Mouse (Mus musculus): ENCODE results near the gene Xpa.

Gene Xpa

DNA sequence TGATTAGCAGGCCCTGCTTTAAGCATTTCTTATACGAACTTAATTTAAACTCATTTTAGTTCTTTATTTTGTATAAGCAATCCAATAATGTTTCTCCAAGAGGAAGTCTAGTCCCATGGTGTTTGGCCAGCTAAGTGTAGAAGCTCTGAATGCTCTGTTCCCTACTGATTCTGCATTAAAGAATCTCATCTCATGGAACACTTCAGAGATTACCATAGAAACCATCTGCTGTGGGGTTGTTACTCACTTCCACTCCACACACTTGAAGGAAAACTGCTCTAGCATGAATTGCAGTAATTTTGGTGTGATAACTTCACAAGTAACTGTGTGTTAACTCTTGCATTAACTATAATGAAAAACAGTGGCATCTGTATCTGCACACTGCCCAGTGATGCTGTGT is 49.2 kb downstream of the Xpa start:
- in situ Hi-C loops (cut with MboI, MseI): loop anchor here (5.0 kb wide), 1 partner anchor 35 kb away; no protein-coding TSS in a partner anchor

DNA sequence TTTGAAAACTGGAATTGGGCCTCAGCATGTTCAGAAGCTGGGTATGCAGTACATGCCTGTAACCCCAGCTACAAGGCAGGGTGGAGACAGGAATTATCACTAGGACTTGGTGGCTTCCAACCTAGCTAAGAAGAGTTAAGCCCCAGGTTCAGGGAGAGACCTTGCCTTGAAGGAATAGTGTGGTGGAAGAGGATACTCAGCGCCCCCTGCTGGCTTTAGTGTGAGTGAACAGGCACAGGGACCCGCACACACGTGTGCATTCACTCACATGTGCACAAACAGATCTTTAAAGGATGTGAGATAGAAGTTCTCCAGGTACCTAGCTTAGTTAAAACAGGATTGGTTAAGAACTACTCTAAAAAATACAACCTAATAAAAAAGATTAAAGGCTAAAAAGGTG is 51.8 kb downstream of the Xpa start:
- in situ Hi-C loops (cut with MboI, MseI): no loop called here

DNA sequence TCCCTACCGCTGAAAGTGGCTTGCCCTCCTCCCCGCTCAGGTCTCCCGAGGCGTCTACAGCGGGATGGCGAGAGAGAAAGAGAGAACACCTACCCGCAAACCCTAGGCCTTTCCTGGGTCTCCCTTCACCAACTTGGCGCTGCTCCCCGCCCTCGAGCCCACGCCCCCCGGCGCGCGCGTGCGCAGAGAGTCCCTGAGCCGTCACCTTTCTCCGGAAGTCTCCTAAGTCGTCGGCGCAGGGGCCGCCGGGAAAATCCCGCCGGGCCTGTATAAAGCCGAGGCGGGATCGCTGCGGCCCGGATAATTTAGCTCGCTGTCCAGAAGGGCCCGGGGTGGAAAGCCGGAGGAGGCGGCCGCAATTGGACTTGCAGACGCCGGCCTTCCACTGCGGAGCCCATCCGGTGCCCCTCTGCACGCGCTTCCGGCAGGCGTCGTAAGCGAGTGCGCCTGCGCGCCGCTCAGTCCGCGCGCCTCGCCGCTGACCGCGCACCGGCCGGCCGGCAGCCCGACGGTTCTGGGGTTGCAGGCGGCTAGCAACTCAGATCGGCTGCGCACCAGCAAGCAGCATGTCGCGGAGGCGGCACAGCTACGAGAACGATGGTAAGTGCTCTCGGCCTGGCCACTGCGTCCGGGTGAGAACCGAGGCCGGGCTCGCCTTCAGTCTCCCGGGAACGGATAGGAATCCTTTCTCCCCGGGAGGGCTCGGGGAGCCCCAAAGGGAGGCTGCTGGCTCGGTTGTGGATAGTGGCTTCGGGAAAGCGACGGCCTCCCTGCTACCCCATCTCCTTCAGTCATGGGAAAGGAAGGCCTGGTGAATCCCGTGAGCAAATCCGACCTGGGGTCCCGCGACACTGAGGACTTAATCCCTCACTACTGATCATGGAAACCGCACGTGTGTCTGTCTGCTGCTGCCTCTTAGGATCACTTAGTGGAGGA is 57.6 kb downstream of the Xpa start, which contains the start of the genes Ncbp1 and Tstd2:
Gene Ncbp1 (plus strand): TSS at position 327 of the 936 bp plus-strand sequence.
Gene Tstd2 (minus strand): TSS at position 408 of the 936 bp plus-strand sequence.
- in situ Hi-C loops (cut with MboI, MseI): no loop called here

DNA sequence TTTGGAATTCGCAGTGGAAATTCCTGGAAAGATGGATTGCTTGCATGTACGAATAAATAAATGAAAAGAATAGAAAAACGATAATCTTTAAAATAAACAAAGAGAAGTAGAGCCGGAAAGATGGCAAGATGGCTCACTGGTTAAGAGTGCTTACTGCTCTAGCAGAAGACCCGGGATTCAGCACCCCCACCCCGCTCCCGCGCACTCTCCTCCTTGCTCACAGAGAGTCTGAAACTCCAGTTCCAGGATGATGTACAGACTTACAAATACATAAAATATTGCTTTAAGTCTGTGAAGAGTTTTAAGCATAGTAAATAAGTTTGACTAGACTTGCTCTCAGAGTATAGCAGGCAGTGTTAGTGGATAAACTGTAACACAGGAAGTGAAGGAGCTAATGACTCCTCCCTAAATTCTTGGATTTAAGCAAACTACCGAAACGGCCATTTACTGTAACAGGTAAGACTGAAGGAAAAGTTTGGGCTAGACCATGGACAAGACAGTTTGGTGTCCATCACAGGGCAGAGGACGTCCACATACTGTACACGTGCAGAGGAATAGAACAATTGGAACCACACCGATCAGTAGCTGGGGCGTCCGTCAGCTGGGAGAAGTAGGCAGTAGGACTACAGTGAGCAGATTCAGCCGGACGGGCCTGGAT is 58.4 kb downstream of the Xpa start:
- in situ Hi-C loops (cut with MboI, MseI): no loop called here

DNA sequence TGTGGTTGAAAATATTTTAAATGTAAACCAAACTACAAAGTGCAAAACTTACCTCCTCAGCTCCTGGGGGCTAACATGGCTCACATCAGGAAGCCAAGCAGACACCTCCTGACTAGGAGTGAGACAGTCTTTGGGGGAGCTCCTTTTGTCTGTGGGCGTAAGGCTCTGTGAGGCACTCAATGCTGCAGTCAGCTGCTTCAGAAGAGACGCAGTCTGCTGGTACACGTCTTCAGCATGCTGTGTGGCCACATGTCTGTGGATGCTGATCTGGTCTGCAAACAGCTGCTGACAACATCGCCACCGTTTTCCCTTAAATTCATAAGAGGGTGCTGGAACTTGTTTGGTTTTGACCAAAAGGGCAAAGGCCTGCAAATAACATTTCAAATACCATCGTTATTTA is 64.3 kb downstream of the Xpa start:
- in situ Hi-C loops (cut with MboI, MseI): no loop called here

DNA sequence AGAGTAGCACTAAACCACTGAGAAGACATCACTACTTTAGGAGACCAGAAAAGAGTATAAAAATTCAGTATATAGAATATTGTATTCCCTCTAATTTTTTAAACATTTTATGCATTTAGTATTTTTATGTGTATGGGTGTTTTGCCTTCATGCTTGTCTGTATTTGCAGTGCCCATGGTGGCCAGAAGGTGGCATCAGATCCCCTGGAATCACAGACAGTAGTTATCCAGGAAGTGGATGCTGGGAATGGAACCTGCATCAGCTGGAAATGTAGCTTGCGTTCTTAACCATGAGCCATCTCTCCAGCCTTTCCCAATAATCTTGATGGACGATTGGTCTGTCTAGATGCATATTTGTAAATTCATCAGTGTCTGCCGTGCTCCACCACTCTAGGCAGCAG is 65.9 kb downstream of the Xpa start:
- in situ Hi-C loops (cut with MboI, MseI): no loop called here

DNA sequence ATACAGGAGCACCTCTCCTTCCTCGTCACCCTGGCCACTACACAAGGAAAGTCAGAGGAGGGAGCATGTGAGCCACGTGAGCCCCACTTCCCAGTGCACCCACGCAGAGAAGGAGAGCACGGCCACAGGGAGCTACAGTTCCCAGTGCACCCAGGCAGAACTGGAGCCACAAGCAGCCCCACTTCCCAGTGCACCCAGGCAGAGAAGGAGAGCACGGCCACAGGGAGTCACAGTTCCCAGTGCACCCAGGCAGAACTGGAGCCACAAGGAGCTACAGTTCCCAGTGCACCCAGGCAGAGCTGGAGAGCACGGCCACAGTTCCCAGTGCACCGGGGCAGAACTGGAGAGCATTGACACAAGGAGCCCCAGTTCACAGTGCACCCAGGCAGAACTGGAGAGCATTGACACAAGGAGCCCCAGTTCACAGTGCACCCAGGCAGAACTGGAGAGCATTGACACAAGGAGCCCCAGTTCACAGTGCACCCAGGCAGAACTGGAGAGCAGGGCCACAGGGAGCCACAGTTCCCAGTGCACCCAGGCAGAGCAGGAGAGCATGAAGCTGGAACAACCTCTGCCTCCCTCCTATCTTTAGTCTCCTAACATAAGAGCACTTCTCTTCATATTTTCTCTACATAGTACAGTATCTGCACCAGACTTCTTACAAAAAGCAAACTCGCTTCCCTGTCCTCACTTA is 66.7 kb downstream of the Xpa start:
- in situ Hi-C loops (cut with MboI, MseI): loop anchor here (5.0 kb wide), 1 partner anchor 182 kb away; no protein-coding TSS in a partner anchor

DNA sequence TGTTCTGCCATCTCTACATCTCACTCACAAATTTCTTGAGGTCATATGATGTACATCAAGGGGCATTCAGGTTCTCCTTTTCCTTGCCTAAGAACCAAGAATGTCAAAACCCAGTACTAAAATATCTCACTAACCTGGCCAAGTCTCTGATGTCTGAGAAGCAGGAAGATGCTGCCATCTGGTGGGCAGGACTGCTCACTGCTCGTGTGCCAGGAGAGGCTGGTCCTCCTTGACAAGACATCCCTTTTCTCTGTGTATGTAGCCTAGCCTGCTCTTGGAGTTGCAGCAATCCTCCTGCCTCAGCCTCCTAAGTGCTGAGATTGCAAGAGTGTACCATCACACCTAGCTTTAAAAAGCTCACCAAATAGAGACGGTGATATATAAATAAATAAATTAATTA is 69.6 kb downstream of the Xpa start:
- in situ Hi-C loops (cut with MboI, MseI): loop anchor here (5.0 kb wide), 1 partner anchor 179 kb away; no protein-coding TSS in a partner anchor

DNA sequence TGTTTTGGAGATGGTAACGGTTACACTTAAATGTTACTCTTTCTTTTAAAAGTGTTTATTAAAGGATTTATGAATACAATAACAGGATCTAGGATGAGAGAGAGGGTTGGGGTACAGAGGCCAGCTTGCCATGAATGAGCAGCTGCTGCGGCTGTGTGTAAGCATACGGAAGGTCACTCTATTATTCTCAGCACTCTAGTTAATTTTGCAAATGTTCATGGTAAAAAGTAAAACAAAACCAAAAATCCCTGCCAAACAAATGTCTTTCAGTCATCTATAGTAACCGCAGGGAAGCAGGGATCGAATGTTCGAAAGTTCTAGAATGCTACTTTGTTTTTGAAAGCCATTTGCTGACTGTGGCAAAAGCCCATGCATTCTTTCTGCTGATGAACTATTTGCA is 72.8 kb downstream of the Xpa start:
- in situ Hi-C loops (cut with MboI, MseI): no loop called here

DNA sequence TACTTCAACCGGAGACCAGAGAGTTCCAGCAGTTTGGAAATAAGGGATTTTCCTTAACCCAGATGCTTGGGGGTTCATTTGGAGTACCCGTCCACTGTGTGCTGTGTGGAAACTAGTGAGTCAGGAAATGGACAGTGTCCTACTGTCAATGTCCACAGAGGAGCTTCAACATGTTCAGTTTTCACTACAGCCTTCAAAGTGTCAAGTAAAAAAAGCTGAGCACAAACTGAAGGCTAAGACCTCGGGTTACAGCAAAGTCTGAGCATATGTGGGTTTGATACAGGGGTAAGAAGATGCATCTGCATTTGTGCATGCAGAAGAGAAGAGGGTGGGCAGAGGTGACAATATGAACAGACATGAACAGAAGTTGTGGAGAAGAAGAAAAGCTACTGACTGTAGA is 75.3 kb downstream of the Xpa start:
- in situ Hi-C loops (cut with MboI, MseI): no loop called here

DNA sequence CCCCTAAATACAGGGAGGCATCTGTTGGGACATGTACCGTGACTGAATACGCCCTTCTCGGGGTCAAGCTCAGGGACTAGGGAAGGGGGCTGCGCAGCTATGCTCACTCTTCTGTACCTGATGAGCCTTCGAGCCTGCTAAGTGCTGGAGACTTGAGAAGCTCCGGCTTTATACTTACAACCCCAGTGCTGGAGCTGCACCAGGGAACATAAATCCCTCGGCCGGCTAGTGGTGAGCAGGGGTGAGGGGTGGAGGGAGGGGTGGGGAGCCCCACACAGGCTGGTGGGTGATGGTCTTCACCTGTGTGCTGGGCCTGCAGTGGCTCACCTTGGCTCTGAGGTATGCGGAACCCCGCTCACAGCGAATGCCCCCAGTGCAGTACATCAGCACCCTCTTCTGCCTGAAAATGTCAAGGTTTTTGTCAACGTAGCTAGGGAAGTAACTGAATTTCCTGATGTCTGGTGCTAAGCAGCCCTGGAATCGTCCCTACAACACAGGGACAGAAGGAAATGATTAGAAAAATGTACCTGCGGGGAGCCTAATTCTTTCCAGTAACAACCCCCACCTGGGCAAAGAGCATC is 76.5 kb downstream of the Xpa start:
- in situ Hi-C loops (cut with MboI, MseI): no loop called here

DNA sequence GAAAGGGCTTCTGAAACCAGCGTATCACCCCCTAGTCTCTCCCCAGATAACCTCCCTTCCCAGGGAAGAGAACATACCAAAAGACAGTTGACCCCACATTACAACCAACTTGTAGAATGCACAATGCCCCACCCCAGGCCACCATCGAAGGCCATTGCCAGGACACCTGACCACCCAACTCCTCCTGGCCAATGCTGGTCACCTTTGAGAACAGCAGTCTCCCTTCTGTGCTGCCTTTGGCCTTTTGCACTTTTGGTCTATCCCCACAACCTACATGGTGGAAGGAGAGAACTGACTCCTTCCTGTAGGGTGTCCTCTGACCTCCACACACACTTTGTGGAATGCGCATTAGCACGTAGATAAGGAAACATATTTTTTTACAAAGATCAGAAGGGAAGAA is 78.6 kb downstream of the Xpa start:
- in situ Hi-C loops (cut with MboI, MseI): no loop called here

DNA sequence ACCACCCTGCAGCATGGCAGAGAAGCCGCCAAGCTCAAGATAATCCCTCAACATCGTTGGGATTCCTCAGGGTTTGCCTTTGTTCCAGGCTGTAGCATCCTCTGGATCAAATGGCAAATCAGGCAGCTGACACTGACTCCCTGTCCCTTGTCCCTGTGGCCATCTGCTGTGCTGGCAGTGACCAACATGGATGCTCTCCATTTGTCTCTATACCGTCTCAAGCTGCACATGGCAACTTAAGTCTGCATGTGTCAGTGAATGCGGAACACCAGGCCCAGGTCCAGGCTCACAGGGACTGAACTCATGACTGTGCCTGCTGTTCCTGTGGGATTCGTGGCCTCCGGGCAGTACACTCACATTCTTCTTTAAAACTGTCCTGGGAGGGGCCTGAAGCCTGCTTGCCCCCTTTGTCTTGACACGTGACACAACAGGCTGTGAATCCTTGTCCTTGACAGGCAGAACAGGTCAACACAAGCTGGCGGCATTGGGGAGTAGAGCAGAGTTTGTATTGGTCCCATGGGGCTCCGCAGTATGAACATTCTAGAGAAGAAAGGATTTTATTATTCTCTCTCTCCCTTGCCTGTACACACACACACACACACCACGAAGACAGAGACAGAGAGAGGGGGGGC is 79.5 kb downstream of the Xpa start:
- in situ Hi-C loops (cut with MboI, MseI): no loop called here

DNA sequence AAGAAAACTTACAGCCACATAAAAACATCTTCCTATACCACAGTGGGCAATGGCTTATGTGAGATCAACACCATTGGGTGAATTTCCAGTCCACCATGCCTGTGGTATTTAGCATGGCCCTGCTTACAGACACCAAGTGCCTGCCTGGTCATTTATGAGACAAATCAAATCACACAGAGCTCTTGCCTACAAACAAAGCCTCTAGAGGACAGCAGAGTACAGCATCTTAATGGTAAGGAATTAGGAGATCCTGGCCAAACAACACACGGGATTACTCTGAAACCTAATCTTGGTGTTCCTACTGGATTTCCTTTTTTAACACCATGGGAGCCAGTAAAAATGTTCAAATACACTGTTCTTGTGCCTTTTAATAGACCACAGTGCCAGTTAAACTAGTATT is 80.8 kb downstream of the Xpa start:
- in situ Hi-C loops (cut with MboI, MseI): no loop called here

DNA sequence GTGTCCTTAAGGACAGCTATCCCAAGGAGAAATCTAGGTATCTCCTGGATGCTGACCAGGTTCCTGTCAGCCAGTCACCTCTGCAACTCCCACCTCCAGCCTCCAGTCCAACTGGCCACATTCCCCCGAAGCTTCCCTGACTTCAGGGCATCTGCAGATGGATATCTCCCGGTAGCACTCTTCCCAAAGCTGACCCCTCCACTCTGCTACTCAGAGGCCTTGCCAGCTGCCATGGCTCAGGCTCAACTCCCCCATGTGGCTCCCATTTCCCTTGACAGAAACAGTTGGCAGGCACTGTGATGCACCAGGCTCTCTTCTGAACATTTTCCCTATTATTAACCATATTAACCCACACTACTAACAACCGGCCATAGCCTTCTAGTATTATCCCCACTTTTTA is 84.8 kb downstream of the Xpa start:
- in situ Hi-C loops (cut with MboI, MseI): no loop called here

DNA sequence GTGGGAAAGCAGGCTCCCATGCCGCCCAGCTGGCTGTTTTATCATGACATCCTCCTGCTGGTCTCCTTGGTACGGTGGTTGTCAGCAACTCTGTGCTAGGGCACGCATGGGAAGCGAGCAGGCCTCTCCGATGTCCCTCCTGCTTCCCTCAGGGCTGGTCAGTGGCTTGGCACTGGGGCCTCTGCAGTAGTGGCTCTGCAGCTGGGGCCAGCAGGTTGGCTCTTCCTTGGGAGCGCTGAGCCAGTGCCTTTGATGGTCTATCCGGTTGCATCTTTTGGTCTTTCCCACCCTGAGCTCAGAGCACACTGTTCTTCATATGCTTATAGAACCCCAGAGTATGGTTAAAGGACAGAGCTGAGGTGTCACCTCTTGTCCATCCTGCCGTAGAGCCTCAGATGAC is 86.0 kb downstream of the Xpa start:
- in situ Hi-C loops (cut with MboI, MseI): no loop called here
